Mouse (Mus musculus): Measurements from ENCODE around the gene Stxbp6.

Stxbp6 gene

DNA sequence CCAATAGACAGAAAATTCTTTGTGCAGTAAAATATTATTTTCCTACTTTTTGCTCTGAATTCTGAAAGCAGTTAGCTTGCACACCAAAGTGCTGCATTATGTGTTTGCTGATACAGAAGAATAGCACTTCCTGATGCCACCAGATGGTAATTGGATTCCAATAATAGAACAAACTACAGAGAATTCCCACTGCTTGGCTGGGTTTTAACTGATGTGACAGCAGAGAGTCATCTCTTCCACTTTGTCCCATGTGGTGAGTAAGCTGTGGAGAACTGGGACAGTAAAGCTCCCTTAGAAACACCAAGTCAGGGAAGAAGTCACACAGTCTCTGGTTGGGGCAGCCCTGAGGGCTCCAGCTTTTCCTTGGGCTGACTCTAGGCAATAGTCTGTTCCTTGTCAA lies 270.3 kb downstream of the Stxbp6 start:
- no peak for DNase-seq (ENCODE audit: low spot score in 2 of 2)
